ENCODE assay signal across 18 mouse cellular contexts in genomic region chr1:12285551-12285950, GRCm38 (mm10).
DNase-seq lines count a peak whose midpoint lies in the region; ATAC-seq and TF ChIP-seq lines count a peak whose summit lies in the region.
"Had no signal": no experiment of that assay in that cellular context is flagged by ENCODE, and none has a peak within 500 bp of the region (broad histone marks: within the 10 kb centered on the region; RNA-seq: fewer than 3 reads in every experiment).

No protein-coding gene starts in this region.

- no peaks in the 10 kb centered on the region for H3K4me1 ChIP-seq in kidney, adult 2 months (ENCODE audit: control insufficient read depth, insufficient read depth, low read length)
- no peaks in the 10 kb centered on the region for H3K4me1 ChIP-seq in stomach, embryonic 14.5 days (ENCODE audit: control insufficient read depth, insufficient read depth, low read length)
- no peaks in the 10 kb centered on the region for H3K4me1 ChIP-seq in stomach, postnatal 0 days (replicated peaks; ENCODE audit: control insufficient read depth, insufficient read depth)
- peaks cover 12% of the 10 kb centered on the region; the same call in 1 of the 2 replicates for H3K4me1 ChIP-seq in embryonic facial prominence, embryonic 14.5 days (ENCODE audit: control insufficient read depth, insufficient read depth, low read length)
- H3K4me1 ChIP-seq in midbrain, embryonic 13.5 days (replicated peaks): no peaks in the 10 kb centered on the region
- H3K4me1 ChIP-seq: hindbrain, embryonic 15.5 days; midbrain, embryonic 10.5 days; neural tube, embryonic 15.5 days had no signal

- TF ChIP-seq POLR2A in kidney, adult 2 months (IDR thresholded peaks at IDR 0.05; ENCODE audit: low read depth, low read length): no peak

- H3K4me2 ChIP-seq in stomach, embryonic 14.5 days (replicated peaks; ENCODE audit: low read depth, low read length): no peak overlapping the region
- no peak overlapping the region for H3K4me2 ChIP-seq in stomach, postnatal 0 days (replicated peaks; ENCODE audit: low read depth)
- no peak overlapping the region for H3K4me2 ChIP-seq in embryonic facial prominence, embryonic 14.5 days (ENCODE audit: low read depth, low read length)
- no peak overlapping the region for H3K4me2 ChIP-seq in midbrain, embryonic 13.5 days (replicated peaks)
- H3K4me2 ChIP-seq: hindbrain, embryonic 15.5 days; neural tube, embryonic 15.5 days had no signal

- H3K27ac ChIP-seq in kidney, adult 2 months (ENCODE audit: insufficient read depth, low read depth, low read length): no peak overlapping the region
- H3K27ac ChIP-seq in stomach, embryonic 14.5 days (ENCODE audit: low read length): peak overlapping the region; percentile 33; the same call in 1 of the 2 replicates
- H3K27ac ChIP-seq in stomach, postnatal 0 days (replicated peaks): no peak overlapping the region
- 0 out of 2 replicates have a peak overlapping the region, but pooled peaks have one; percentile 39 for H3K27ac ChIP-seq in embryonic facial prominence, embryonic 14.5 days (replicated peaks; ENCODE audit: low read depth, low read length)
- no peak overlapping the region for H3K27ac ChIP-seq in midbrain, embryonic 13.5 days
- H3K27ac ChIP-seq: hindbrain, embryonic 15.5 days; liver, embryonic 14.5 days; midbrain, embryonic 10.5 days; neural tube, embryonic 15.5 days had no signal

- no peak for ATAC-seq in stomach, embryonic 14.5 days (ENCODE audit: insufficient number of reproducible peaks, insufficient read depth, low FRiP score, low read depth)
- no peak for ATAC-seq in stomach, postnatal 0 days (ENCODE audit: low FRiP score, low TSS enrichment)
- ATAC-seq in embryonic facial prominence, embryonic 14.5 days (ENCODE audit: low read depth): peak; percentile 83
- ATAC-seq in frontal cortex, adult (ENCODE audit: low TSS enrichment): no peak
- ATAC-seq in midbrain, embryonic 13.5 days: no peak
- ATAC-seq: activated CD4-positive, CD25-positive, alpha-beta regulatory T cell, adult 4 months; forebrain, postnatal 0 days had no signal

- no peak for TF ChIP-seq EP300 in stomach, postnatal 0 days (optimal IDR thresholded peaks at IDR 0.05)

- no peaks in the 10 kb centered on the region for H3K27me3 ChIP-seq in kidney, adult 2 months (replicated peaks; ENCODE audit: control insufficient read depth, insufficient read depth, low read length)
- no peaks in the 10 kb centered on the region for H3K27me3 ChIP-seq in stomach, embryonic 14.5 days (ENCODE audit: control insufficient read depth, insufficient read depth, low read length)
- H3K27me3 ChIP-seq in stomach, postnatal 0 days (ENCODE audit: control insufficient read depth, insufficient read depth, low read length): no peaks in the 10 kb centered on the region
- no peaks in the 10 kb centered on the region for H3K27me3 ChIP-seq in embryonic facial prominence, embryonic 14.5 days (replicated peaks; ENCODE audit: control insufficient read depth, insufficient read depth, low read length)
- H3K27me3 ChIP-seq in midbrain, embryonic 13.5 days: no peaks in the 10 kb centered on the region
- H3K27me3 ChIP-seq: hindbrain, embryonic 15.5 days; neural tube, embryonic 15.5 days had no signal

- TF ChIP-seq CTCF in kidney, adult 2 months (conservative IDR thresholded peaks at IDR 0.05; ENCODE audit: insufficient read depth, insufficient read length, low read depth, low read length): no peak
- no peak for TF ChIP-seq CTCF in stomach, postnatal 0 days (IDR thresholded peaks at IDR 0.05; ENCODE audit: low read depth)

- no peak overlapping the region for H3K4me3 ChIP-seq in kidney, adult 2 months (ENCODE audit: insufficient read depth, low read depth, low read length)
- H3K4me3 ChIP-seq in stomach, embryonic 14.5 days (ENCODE audit: low read depth, low read length): no peak overlapping the region
- no peak overlapping the region for H3K4me3 ChIP-seq in stomach, postnatal 0 days (ENCODE audit: low read depth, low read length)
- no peak overlapping the region for H3K4me3 ChIP-seq in embryonic facial prominence, embryonic 14.5 days (ENCODE audit: low read depth, low read length)
- no peak overlapping the region for H3K4me3 ChIP-seq in midbrain, embryonic 13.5 days (replicated peaks)
- H3K4me3 ChIP-seq: hindbrain, embryonic 15.5 days; midbrain, embryonic 10.5 days; neural tube, embryonic 15.5 days had no signal

- no peaks in the 10 kb centered on the region for H3K36me3 ChIP-seq in kidney, adult 2 months (ENCODE audit: control insufficient read depth, insufficient read depth, low read length)
- no peaks in the 10 kb centered on the region for H3K36me3 ChIP-seq in stomach, embryonic 14.5 days (ENCODE audit: control insufficient read depth, insufficient read depth, low read length)
- H3K36me3 ChIP-seq in stomach, postnatal 0 days (ENCODE audit: control insufficient read depth, insufficient read depth, low read length): no peaks in the 10 kb centered on the region
- no peaks in the 10 kb centered on the region for H3K36me3 ChIP-seq in embryonic facial prominence, embryonic 14.5 days (ENCODE audit: control insufficient read depth, insufficient read depth, low read length)
- no peaks in the 10 kb centered on the region for H3K36me3 ChIP-seq in midbrain, embryonic 13.5 days
- H3K36me3 ChIP-seq: hindbrain, embryonic 15.5 days; midbrain, embryonic 10.5 days; neural tube, embryonic 15.5 days had no signal

- 10% methylated on average over 6 of the region's 6 CpGs for WGBS in kidney, adult 2 months
- WGBS in stomach, embryonic 14.5 days: 44% methylated on average over 6 of the region's 6 CpGs
- 38% methylated on average over 6 of the region's 6 CpGs for WGBS in stomach, postnatal 0 days
- WGBS in embryonic facial prominence, embryonic 14.5 days: 32% methylated on average over 6 of the region's 6 CpGs
- WGBS in midbrain, embryonic 13.5 days: 83% methylated on average over 6 of the region's 6 CpGs

- H3K9ac ChIP-seq in stomach, embryonic 14.5 days (replicated peaks; ENCODE audit: low read depth, low read length): no peak overlapping the region
- H3K9ac ChIP-seq in stomach, postnatal 0 days (ENCODE audit: low read length): no peak overlapping the region
- no peak overlapping the region for H3K9ac ChIP-seq in embryonic facial prominence, embryonic 14.5 days (ENCODE audit: low read depth, low read length)
- no peak overlapping the region for H3K9ac ChIP-seq in midbrain, embryonic 13.5 days (replicated peaks)
- H3K9ac ChIP-seq: forebrain, postnatal 0 days; hindbrain, embryonic 15.5 days; liver, embryonic 14.5 days; neural tube, embryonic 15.5 days had no signal

- no peaks in the 10 kb centered on the region for H3K9me3 ChIP-seq in stomach, embryonic 14.5 days (ENCODE audit: control insufficient read depth, low read depth, low read length)
- no peaks in the 10 kb centered on the region for H3K9me3 ChIP-seq in stomach, postnatal 0 days (ENCODE audit: control insufficient read depth, low read length)
- H3K9me3 ChIP-seq in embryonic facial prominence, embryonic 14.5 days (ENCODE audit: control insufficient read depth, low read length): no peaks in the 10 kb centered on the region
- no peaks in the 10 kb centered on the region for H3K9me3 ChIP-seq in midbrain, embryonic 13.5 days
- H3K9me3 ChIP-seq: hindbrain, embryonic 15.5 days; midbrain, embryonic 10.5 days; neural tube, embryonic 15.5 days had no signal

- DNase-seq in kidney, adult 2 months: peak; percentile 3
- DNase-seq in kidney, adult 8-10 months: no peak
- DNase-seq in stomach, postnatal 0 days (ENCODE audit: low spot score): no peak
- DNase-seq in embryonic facial prominence, embryonic 14.5 days (ENCODE audit: low spot score): peak; percentile 84
- DNase-seq: adrenal gland, adult 8-10 months; cerebellum, adult 11-12 months; kidney, adult 11 months; layer of hippocampus, postnatal 36 days; right cerebral cortex, adult 18-20 months had no signal

Comparison
In these comparisons a context has a peak if more than half of its experiments do, and no peak if none do; other contexts are left out.
1. DNase-seq: peak in kidney, adult 2 months (single experiment) and embryonic facial prominence, embryonic 14.5 days (single experiment); none in kidney, adult 8-10 months (0 of 2) and stomach, postnatal 0 days (single experiment).
2. H3K27ac ChIP-seq: peak in stomach, embryonic 14.5 days (single experiment) and embryonic facial prominence, embryonic 14.5 days (single experiment); none in kidney, adult 2 months (single experiment), stomach, postnatal 0 days (single experiment) and midbrain, embryonic 13.5 days (single experiment).